Mouse (Mus musculus) adrenal gland, adult 8-10 months (tissue): Measurements from ENCODE around the gene Slc17a1. TPM values are rescaled to one million over a fixed set of nuclear protein-coding genes. Genes with fewer than 3 reads are reported as not detected.

ENCODE experiments used
- DNase-seq: peaks from one replicate; pipeline ENCODE4 v3.0.0; 2022
- total RNA-seq, 4 experiments: library from RNA; stranded (reverse); gene quantifications; 2 replicates each; pipeline ENCODE4 v1.2.4; 2022

Gene Slc17a1
- total RNA-seq, 4 experiments from 2014 or later: not detected

- DNase-seq: no peak
These were observed 25.2 kb downstream of the Slc17a1 start for GRCm38 (mm10) chr13:23892592-23893268.

DNA sequence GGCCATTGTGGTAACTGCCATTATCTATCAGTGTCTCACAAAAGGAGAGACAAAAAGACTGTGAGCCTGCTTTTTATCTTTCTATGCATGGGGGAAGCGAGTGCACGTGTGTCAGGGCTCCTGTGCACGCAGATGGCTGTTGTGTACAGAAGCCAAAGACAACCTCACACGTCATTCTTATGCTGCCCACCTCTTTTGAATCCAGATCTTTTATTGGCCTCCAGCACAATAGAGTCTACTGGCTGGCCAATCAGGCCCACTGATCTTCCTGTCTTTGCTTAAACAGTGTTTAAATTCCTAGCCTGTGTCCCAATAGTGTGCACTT is 25.7 kb downstream of the Slc17a1 start:
- DNase-seq: no peak

- no peak for DNase-seq
These were observed 30.7 kb downstream of the Slc17a1 start for GRCm38 (mm10) chr13:23898242-23898641.

- no peak for DNase-seq
These were observed 39.4 kb downstream of the Slc17a1 start for GRCm38 (mm10) chr13:23906906-23907305.

DNA sequence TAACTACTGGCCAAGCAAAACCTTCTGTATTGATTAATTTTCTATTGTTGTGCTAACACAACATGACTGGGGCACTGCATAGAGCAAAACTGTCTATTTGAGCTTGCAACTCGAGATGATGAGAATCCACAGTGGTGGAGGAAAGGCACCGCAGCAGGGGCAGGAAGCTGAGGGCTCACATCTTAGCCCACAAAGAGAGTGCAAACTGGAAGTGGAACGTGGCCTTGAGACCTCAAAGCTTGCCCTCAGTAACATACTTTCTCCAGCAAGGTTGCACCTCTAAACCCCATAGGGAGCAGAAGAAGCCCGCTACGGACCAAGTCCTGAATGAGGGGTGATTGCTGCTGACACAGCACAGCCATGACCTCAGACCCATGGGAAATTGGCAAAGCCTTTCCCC is 42.6 kb downstream of the Slc17a1 start:
- DNase-seq: no peak

DNA sequence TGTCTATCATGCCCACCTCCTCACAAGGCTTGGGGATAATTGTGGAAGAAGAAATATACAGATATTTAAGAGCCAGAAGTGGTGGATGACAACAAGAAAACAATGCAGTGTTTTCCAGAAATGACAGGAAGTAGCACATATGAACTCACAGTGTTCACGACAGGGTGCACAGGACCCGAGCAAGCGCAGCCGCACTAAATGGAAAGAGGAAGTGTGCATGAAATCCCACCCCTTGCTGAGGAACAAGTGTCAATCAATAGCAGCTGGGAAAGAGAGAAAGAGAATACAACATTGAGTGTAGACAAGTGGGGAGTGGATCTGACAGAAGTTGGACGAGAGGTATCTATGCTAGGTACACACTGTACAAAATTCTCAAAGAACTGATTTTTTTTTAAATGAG is 43.8 kb downstream of the Slc17a1 start:
- DNase-seq: no peak

DNA sequence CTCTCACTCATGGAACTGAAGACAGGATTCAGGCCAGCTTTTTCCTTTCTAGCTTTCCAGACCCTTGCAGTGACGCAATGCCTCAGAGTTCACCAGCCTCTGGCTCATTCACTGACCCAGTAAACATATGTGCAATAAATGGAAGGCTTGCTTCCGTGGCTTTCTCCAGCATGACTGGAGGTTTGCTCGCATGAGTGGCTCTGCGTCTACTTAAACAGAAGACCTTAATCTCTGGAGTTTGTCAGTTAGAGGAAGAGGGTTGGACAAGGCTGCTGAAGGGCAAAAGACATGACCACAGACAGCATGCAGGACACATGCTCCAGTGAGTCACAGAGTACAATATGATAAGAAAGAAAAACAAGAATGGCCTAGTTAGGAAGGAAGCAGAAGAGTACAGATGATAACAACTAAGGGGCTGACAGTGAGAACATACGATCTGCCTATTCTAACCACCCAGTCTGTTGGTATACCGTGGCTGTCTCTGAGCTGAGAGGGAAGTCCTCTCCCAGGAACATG is 46.3 kb downstream of the Slc17a1 start:
- peak; percentile 41 for DNase-seq

DNA sequence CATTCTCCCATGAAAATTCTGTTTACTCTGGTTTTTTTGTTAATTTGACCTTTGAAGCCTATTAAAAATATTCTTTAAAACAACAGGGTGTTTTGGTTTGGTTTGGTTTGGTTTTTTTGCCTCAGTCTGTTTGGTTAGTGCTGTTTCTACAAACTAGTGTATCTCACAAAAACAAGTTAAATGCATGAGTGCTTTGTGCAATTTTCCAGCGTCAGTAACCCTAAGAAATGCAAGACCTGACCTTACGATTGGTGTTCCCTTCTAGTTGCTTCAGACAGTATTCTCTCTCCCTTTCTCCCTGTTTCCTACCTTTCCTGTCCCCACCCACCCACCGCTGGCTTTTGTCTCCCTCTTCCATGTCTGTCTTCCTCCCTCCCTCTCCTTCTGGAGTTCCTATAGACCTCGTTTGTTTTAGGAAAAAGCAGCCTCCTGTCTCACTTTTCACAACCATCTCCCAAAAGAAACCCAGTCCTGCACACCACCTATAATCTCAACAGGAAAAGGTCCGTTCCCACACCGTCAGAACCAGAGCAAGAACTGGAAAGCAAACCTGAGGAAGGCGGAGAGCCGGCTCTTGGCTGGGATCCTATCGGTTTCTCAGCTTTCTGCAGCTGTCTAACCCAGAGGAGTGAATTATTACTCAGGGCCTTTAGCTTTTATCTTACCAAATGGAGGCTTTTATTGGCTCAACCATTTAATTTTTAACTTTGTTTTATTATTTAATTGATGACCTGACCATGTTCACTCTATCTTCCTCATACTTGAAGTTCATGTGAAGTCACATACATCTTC is 47.0 kb downstream of the Slc17a1 start, which contains the start of gene Slc17a4:
Gene Slc17a4, minus strand, starts transcription at position 634 of the 792 bp plus-strand sequence.
- DNase-seq: no peak

GRCm38 (mm10) chr13:23916132-23916531 is 48.6 kb downstream of the Slc17a1 start:
- DNase-seq: peak; percentile 62

GRCm38 (mm10) chr13:23917674-23918073 is 50.1 kb downstream of the Slc17a1 start:
- DNase-seq: no peak

- no peak for DNase-seq
These were observed 58.2 kb downstream of the Slc17a1 start for GRCm38 (mm10) chr13:23925792-23926191.

GRCm38 (mm10) chr13:23928637-23929036 is 61.1 kb downstream of the Slc17a1 start:
- no peak for DNase-seq

DNA sequence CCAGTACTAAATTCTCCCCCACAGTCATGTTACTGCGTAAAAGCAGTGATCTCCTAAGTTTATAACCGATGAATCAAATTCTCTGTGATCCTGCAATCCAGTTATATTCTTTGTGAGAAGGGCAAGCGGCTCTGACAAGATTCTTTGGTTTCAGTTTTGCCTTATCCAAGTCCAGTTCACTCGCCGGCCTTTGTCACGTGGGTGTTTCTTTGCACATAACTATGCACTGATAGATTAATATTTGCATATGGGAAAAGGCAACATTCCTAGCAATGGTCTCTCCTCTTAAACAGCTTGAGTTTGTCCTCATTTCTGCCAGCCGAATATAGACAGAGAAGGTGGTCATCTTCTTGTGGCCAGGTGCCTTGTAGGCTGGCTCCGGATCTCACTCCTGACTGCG is 62.9 kb downstream of the Slc17a1 start:
- no peak for DNase-seq

GRCm38 (mm10) chr13:23930904-23931303 is 63.4 kb downstream of the Slc17a1 start:
- DNase-seq: no peak

DNA sequence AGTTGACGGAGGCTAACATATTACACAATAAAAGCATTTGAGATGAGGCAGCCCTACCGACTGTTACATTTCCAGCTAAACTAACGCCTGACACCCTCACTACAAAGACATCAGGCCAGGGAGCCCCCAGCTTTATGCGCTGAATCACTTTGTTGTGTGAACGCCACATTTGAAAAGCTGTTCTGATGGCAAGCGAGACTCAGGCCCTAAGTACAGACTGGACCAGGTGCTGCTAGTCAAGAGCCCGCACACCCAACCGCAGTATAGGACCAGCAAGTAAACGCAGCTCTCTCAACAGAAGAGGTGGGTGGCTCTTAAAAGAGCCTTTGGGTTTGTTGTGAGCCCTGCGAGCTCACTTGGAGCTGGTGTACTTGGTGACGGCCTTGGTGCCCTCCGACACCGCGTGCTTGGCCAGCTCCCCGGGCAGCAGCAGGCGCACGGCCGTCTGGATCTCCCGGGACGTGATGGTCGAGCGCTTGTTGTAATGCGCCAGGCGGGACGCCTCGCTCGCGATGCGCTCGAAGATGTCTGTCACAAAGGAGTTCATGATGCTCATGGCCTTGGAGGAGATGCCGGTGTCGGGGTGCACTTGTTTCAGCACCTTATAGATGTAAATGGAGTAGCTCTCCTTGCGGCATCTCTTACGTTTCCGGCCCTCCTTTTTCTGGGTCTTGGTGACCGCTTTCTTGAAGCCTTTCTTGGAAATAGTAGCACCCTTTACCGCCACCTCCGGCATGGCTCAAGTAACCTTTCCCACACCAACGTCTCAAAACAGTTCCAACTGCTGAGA is 66.1 kb downstream of the Slc17a1 start, which contains the start of gene Hist1h2ba:
Gene Hist1h2ba, minus strand, starts transcription at position 736 of the 790 bp plus-strand sequence.
- DNase-seq: no peak

- DNase-seq: no peak
These were observed 66.6 kb downstream of the Slc17a1 start, which contains the start of gene Hist1h2aa for GRCm38 (mm10) chr13:23934211-23934520. Gene Hist1h2aa, plus strand, starts transcription at chr13:23934462.

- no peak for DNase-seq
These were observed 71.1 kb downstream of the Slc17a1 start for GRCm38 (mm10) chr13:23938699-23939098.

GRCm38 (mm10) chr13:23940291-23940690 is 72.7 kb downstream of the Slc17a1 start:
- no peak for DNase-seq

GRCm38 (mm10) chr13:23942861-23943260 is 75.3 kb downstream of the Slc17a1 start:
- no peak for DNase-seq
